Mouse (Mus musculus) neural tube, embryonic 11.5 days (tissue): ENCODE measurements around the gene Pcbp4. TPM values are rescaled to one million over a fixed set of nuclear protein-coding genes. Genes with fewer than 3 reads are reported as not detected.

Experiments
- ATAC-seq: fragments of 200-750 bp; cut with Nextera tagmentation; 2 replicates; pipeline ENCODE4 v1.8.0; 2017; ENCODE audit warnings: moderate number of reproducible peaks, mild to moderate bottlenecking, moderate TSS enrichment, moderate library complexity; ENCODE audit not compliant: insufficient read depth, low FRiP score, low TSS enrichment
- DNase-seq: peaks from one replicate; pipeline ENCODE4 v3.0.0-alpha.2; 2015; ENCODE audit warnings: low spot score
- H3K27ac ChIP-seq: fragments of 300-500 bp; sonication (generic); 2 replicates; pipeline ENCODE4 v1.5.1; 2014; ENCODE audit warnings: low read depth, mild to moderate bottlenecking, low read length
- H3K27me3 ChIP-seq: fragments of 300-500 bp; sonication (generic); 2 replicates; pipeline ENCODE4 v1.6.1; 2014; ENCODE audit warnings: mild to moderate bottlenecking, low read length, mixed read lengths; ENCODE audit not compliant: control insufficient read depth, insufficient read depth
- H3K36me3 ChIP-seq: fragments of 300-500 bp; sonication (generic); 2 replicates; pipeline ENCODE4 v1.6.1; 2014; ENCODE audit warnings: mild to moderate bottlenecking, low read length, moderate library complexity, mixed read lengths; ENCODE audit not compliant: control insufficient read depth, insufficient read depth
- H3K4me1 ChIP-seq: fragments of 300-500 bp; sonication (generic); 2 replicates; pipeline ENCODE4 v1.6.1; 2014; ENCODE audit warnings: low read length, mixed read lengths; ENCODE audit not compliant: control insufficient read depth, insufficient read depth
- H3K4me2 ChIP-seq: fragments of 300-500 bp; sonication (generic); 2 replicates; pipeline ENCODE4 v1.6.1; 2014; ENCODE audit warnings: low read depth, mild to moderate bottlenecking, moderate library complexity
- H3K4me3 ChIP-seq: fragments of 300-500 bp; sonication (generic); 2 replicates; pipeline ENCODE4 v1.5.1; 2014; ENCODE audit warnings: low read depth, low read length
- H3K9ac ChIP-seq: fragments of 300-500 bp; sonication (generic); 2 replicates; pipeline ENCODE4 v1.6.1; 2014; ENCODE audit warnings: mild to moderate bottlenecking, low read length
- H3K9me3 ChIP-seq: fragments of 300-500 bp; sonication (generic); 2 replicates; pipeline ENCODE4 v1.6.1; 2016; ENCODE audit warnings: low read length; ENCODE audit not compliant: control insufficient read depth
- WGBS: fragments of 180-500 bp; shearing (Covaris S2); extraction: QIAGEN DNeasy Blood & Tissue Kit; methylation state at CpG from one replicate; pipeline ENCODE4 v1.1.7; 2014; 5-methylcytosine and 5-hydroxymethylcytosine counted together
- polyA plus RNA-seq: library from polyadenylated mRNA; unstranded; fragments of >200 nt; fragmentation: Nextera tagmentation; extraction: Ambion mirVana; gene quantifications from 2 replicates; pipeline ENCODE4 v1.2.1, GENCODE M21; 2014

Pcbp4 gene
- polyA plus RNA-seq, 1 experiment from 2014 or later = 278 TPM

DNA sequence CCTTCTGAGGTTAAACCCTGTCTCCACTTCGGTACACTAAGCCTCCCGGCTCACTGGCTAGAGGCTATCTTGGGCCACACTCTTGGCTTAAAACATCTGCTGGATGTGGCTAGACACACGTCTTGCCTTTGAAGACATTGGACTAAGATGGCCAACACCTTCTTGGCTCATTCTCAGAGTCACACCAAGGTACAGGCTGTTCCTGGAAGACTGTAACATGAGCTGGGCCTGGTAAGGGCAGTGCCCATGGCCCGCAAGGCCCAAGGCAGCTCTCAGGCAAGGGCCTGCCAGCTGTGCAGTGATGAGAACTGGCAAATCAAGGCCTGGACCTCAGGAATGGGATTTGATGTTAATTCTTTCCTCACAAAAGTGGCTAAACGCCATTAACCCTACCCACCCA, 39.5 kb upstream of the Pcbp4 start:
- peaks cover 7% of the 10 kb centered on the region for H3K4me1 ChIP-seq
- H3K27ac ChIP-seq = no peak overlapping the region
- DNase-seq = no peak
- no peak for ATAC-seq
- no peaks in the 10 kb centered on the region for H3K9me3 ChIP-seq
- H3K9ac ChIP-seq = no peak overlapping the region
- no peak overlapping the region for H3K4me2 ChIP-seq
- H3K27me3 ChIP-seq = no peaks in the 10 kb centered on the region
- no peaks in the 10 kb centered on the region for H3K36me3 ChIP-seq
- no peak overlapping the region for H3K4me3 ChIP-seq
- 80% methylated on average over 5 of the region's 5 CpGs for WGBS

GRCm38 (mm10) chr9:106416826-106417225, 36.3 kb upstream of the Pcbp4 start:
- Histone ChIP-seq H3K9ac (no peak overlapping the region), H3K4me1 (peaks cover 19% of the 10 kb centered on the region), H3K4me2 (no peak overlapping the region), H3K27ac (no peak overlapping the region), H3K9me3 (no peaks in the 10 kb centered on the region), H3K36me3 (no peaks in the 10 kb centered on the region), H3K27me3 (no peaks in the 10 kb centered on the region), H3K4me3 (no peak overlapping the region)
- DNase-seq (no peak), ATAC-seq (no peak)
- 87% methylated on average over 6 of the region's 6 CpGs for WGBS

GRCm38 (mm10) chr9:106417841-106418625, 35.1 kb upstream of the Pcbp4 start:
- DNase-seq (peak; percentile 64), ATAC-seq (no peak)
- peak overlapping the region; percentile 58 for H3K4me2 ChIP-seq
- H3K9ac ChIP-seq = peak overlapping the region; percentile 32
- peaks cover 19% of the 10 kb centered on the region for H3K4me1 ChIP-seq
- 19% methylated on average over 29 of the region's 29 CpGs for WGBS
- no peaks in the 10 kb centered on the region for H3K27me3 ChIP-seq
- H3K36me3 ChIP-seq = no peaks in the 10 kb centered on the region
- no peaks in the 10 kb centered on the region for H3K9me3 ChIP-seq
- no peak overlapping the region for H3K27ac ChIP-seq
- H3K4me3 ChIP-seq = peak overlapping the region; percentile 16

- Histone ChIP-seq H3K9me3 (no peaks in the 10 kb centered on the region), H3K4me3 (no peak overlapping the region), H3K4me2 (peak overlapping the region; percentile 22), H3K4me1 (peaks cover 19% of the 10 kb centered on the region), H3K27me3 (no peaks in the 10 kb centered on the region), H3K36me3 (no peaks in the 10 kb centered on the region), H3K9ac (no peak overlapping the region), H3K27ac (0 out of 2 replicates have a peak overlapping the region, but pooled peaks have one; percentile 1)
- peak; percentile 42; the same call in 1 of the 2 replicates for ATAC-seq
- WGBS = 0% methylated on average over 2 of the region's 2 CpGs
- peak; percentile 63 for DNase-seq
Measured at GRCm38 (mm10) chr9:106420608-106421007, 32.5 kb upstream of the Pcbp4 start.

- H3K4me3 ChIP-seq = no peak overlapping the region
- 7% methylated on average over 18 of the region's 18 CpGs for WGBS
- no peaks in the 10 kb centered on the region for H3K27me3 ChIP-seq
- H3K4me1 ChIP-seq = peaks cover 19% of the 10 kb centered on the region
- ATAC-seq (peak; percentile 54), DNase-seq (no peak)
- no peak overlapping the region; the same call in 1 of the 2 replicates for H3K9ac ChIP-seq
- no peaks in the 10 kb centered on the region for H3K36me3 ChIP-seq
- peak overlapping the region; percentile 24 for H3K4me2 ChIP-seq
- H3K27ac ChIP-seq = 0 out of 2 replicates have a peak overlapping the region, but pooled peaks have one; percentile 1
- H3K9me3 ChIP-seq = no peaks in the 10 kb centered on the region
Measured at GRCm38 (mm10) chr9:106421033-106421864, 31.8 kb upstream of the Pcbp4 start.

- WGBS = 0% methylated on average over 3 of the region's 3 CpGs
- no peak overlapping the region; the same call in 1 of the 2 replicates for H3K9ac ChIP-seq
- peaks cover 19% of the 10 kb centered on the region for H3K4me1 ChIP-seq
Measured at GRCm38 (mm10) chr9:106421865-106422160, 31.3 kb upstream of the Pcbp4 start.

GRCm38 (mm10) chr9:106428719-106429220, 24.3 kb upstream of the Pcbp4 start:
- peak overlapping the region; percentile 47 for H3K4me2 ChIP-seq
- ATAC-seq (peak; percentile 47; the same call in 1 of the 2 replicates), DNase-seq (no peak)
- peak overlapping the region; percentile 79 for H3K4me3 ChIP-seq
- 18% methylated on average over 11 of the region's 11 CpGs for WGBS
- H3K36me3 ChIP-seq = peaks cover 11% of the 10 kb centered on the region
- H3K27ac ChIP-seq = peak overlapping the region; percentile 78
- H3K4me1 ChIP-seq = peaks cover 7% of the 10 kb centered on the region
- peak overlapping the region; percentile 54 for H3K9ac ChIP-seq
- no peaks in the 10 kb centered on the region for H3K27me3 ChIP-seq
- no peaks in the 10 kb centered on the region for H3K9me3 ChIP-seq

More at GRCm38 (mm10) chr9:106421865-106422160, 31.3 kb upstream of the Pcbp4 start:
- Histone ChIP-seq H3K27ac (no peak overlapping the region), H3K4me2 (peak overlapping the region; percentile 24; the same call in 1 of the 2 replicates), H3K9me3 (no peaks in the 10 kb centered on the region), H3K27me3 (no peaks in the 10 kb centered on the region), H3K36me3 (no peaks in the 10 kb centered on the region), H3K4me3 (no peak overlapping the region)
- DNase-seq (peak; percentile 86), ATAC-seq (peak; percentile 60)

GRCm38 (mm10) chr9:106429221-106430014, 23.7 kb upstream of the Pcbp4 start, which contains the start of gene Rpl29:
TSS of gene Rpl29 (plus strand) at chr9:106429454.
- WGBS = 0% methylated on average over 55 of the region's 55 CpGs
- DNase-seq (peak; percentile 97), ATAC-seq (peak; percentile 85)
- Histone ChIP-seq H3K36me3 (peaks cover 11% of the 10 kb centered on the region), H3K4me3 (peak within 1 kb of the TSS; percentile 79), H3K4me1 (peaks cover 7% of the 10 kb centered on the region), H3K9me3 (no peaks in the 10 kb centered on the region), H3K9ac (peak within 1 kb of the TSS; percentile 98), H3K27ac (peak within 1 kb of the TSS; percentile 78), H3K4me2 (peak within 1 kb of the TSS; percentile 79), H3K27me3 (no peaks in the 10 kb centered on the region)
